Mouse (Mus musculus): Measurements from ENCODE around the gene Fam118b.

Fam118b gene

GRCm38 (mm10) chr9:35198351-35198750 is 69.3 kb downstream of the Fam118b start:
- DNase-seq (ENCODE audit: low read depth, low spot score), result no peak

DNA sequence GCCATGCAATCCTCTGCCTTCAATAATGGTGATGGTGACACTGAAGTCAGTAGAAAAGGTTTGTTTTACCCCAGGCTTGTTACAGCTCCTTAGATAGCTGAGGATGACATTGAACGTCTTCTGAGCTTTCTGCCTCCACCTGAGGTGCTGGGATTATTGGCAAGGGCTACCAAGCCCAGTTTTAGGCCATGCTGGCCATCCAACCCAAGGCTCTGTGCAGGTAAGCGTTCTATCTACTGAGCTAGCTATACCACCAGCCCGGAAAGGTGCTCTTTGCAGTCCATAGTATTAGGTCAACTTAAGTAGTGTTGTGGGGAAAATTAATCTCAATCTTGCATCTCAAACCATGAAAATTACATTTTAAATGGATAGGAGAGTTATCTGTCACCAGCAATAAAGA is 70.0 kb downstream of the Fam118b start:
- DNase-seq (ENCODE audit: low read depth, low spot score), result no peak

- DNase-seq (ENCODE audit: low read depth, low spot score), result no peak
Observed at GRCm38 (mm10) chr9:35194048-35194447, 73.6 kb downstream of the Fam118b start.

DNA sequence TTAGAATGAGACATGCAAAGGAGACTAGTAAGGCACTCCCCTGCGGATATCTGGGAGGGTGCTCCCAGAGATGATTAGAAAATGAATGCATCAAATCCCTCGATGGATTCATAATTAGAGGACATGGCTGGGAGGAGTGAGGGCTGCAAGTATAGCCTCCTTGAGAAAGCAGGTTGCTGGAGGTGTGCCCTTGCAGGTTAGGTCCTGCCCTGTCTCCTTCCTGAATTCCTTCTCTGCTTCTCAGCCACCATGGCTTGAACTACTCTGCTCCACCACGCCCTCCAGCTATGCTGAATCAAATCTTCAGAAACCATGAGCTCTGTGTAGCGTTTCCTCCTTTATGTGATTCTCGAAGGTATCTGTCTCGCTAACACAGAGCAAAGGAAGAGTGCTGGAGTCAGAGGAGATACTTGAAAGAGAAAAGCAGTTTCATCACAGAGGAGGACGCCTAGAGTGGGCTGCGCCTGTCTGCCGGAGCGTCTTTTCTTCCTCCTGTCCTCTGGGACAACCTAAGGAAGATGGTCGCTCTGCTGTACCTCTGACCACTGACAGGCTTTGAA is 74.5 kb downstream of the Fam118b start:
- no peak for DNase-seq (ENCODE audit: low read depth, low spot score)

DNA sequence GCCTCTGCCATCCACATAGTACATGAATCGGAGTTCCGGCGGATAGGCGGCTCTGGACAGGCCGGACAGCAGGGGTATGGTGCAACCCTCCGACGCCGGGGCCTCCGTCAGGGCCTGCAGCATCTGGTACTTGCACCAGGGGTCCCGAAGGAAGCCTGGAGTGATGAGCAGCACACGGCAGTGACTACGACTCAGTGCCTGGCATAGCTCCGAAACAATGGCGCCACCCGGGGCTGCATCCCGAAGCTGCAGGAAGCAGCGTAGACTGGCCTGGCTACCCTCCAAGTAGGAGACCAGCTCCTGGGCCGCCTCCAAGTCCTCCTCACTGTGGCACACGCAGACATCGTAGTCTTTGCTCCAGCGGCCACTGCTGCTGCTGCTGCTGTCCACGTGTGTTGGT is 78.9 kb downstream of the Fam118b start:
- DNase-seq (ENCODE audit: low read depth, low spot score), result no peak

GRCm38 (mm10) chr9:35187351-35187903 is 80.2 kb downstream of the Fam118b start:
- no peak for DNase-seq (ENCODE audit: low read depth, low spot score)

GRCm38 (mm10) chr9:35186430-35186829 is 81.2 kb downstream of the Fam118b start:
- no peak for DNase-seq (ENCODE audit: low read depth, low spot score)

DNA sequence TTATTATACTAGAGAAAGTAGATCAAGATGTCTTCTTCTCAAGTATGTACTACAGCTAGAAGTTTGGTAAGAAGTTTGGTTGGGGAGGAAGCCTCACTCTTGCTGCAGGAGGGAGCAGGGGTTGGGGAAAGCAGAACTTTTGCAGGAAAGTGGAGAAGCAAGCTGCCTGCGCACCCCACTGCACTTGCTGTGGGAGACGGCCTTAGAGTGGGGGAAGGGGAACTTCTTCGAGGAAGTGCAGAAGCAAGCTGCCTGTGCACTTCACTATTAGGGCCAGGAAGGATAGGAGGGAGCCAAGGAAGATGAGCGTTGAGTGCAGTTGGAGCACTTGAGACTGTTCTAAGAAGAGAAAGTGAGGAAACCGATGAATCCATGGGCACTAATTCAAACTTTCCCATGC is 84.2 kb downstream of the Fam118b start:
- no peak for DNase-seq (ENCODE audit: low read depth, low spot score)

- peak; percentile 20 for DNase-seq (ENCODE audit: low read depth, low spot score)
Observed at GRCm38 (mm10) chr9:35182832-35183231, 84.8 kb downstream of the Fam118b start.

GRCm38 (mm10) chr9:35176124-35176659 is 91.4 kb downstream of the Fam118b start:
- no peak for DNase-seq (ENCODE audit: low read depth, low spot score)

DNA sequence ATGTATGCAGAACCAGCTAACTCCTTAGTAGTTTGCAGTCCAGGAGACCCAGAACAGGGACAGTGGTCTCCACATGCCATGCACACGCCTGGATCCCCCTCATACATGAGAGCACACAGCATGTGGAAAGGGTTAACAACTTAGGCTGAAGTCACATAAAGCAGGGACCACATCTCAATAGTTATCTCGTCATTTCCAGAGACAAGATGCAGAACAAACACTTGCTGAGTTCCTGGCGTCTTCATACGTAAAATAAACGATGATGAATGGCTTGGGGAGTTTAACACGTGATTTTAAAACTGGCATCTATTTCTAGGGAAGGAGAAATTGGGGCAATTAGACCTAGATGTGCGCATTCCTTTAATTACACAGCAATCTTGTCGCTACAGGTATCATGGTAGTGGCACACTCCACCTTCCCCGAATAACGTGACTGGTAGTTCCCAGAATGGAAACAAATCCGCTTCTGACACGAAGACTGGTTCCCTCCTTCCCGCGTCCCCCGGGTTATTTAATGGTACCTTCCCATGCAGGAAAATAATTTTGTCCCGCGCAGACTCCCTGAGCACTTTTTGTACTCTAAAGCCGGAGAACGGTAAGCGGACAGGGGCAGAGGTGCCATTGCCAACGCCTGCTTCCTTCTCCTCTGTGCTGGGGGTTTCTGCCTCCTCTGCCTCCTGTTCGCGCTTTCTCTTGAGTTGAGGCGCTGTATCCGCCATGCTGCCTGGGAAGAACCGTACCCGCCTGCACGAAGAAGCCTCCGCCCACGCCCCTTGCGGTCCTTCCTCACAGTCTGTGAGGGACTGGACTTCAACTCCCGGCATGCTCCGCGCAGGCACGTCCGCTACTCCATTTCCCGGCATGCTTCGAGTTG is 92.1 kb downstream of the Fam118b start, which contains the start of gene Dcps:
Gene Dcps, minus strand, starts transcription at position 811 of the 873 bp plus-strand sequence.
- peak; percentile 86 for DNase-seq (ENCODE audit: low read depth, low spot score)

DNA sequence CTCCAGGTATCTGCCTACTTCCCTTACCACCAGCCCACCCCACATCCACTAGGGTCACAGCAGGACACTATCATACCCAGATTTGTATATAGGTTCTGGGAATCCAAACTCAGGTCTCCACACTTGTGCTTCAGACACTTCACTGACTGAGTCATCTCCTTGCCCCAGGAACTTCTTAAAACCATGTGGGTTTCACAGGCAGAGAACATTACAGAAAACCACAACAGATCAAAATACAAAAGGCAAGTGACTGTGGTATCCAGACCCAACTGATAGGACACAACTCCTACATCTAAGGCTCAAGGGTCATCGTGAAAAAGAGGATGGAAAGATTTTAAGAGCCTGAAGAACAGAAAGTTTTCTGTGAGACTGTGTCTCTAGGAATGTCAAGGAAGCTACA is 94.3 kb downstream of the Fam118b start:
- peak; percentile 15 for DNase-seq (ENCODE audit: low read depth, low spot score)

DNA sequence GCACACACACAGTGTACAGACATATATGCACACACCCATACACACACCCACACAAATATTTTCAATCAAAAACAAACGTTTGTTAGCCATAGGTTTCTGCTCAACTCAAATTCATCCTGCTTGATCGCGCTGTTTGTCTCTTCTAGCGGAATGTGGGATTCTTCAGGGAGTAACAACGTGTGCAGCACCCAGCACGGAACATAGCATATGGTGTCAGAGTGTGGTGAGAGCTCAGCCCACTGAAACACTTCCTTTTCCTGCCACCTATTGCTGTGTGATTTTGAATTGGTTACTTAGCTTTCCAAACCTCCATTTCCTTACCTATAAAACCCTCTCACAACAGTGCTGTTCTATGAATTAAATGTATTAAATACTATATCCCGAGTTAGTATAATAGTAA is 97.5 kb downstream of the Fam118b start:
- no peak for DNase-seq (ENCODE audit: low read depth, low spot score)
